Mouse (Mus musculus) mature B cell (primary cell): ENCODE results near the gene Olfr695.
"Not testable (repeated sequence)": the region's sequence is repeated elsewhere in the genome, so short reads cannot be mapped to it uniquely, and the experiment has no call there.

Source experiments
- in situ Hi-C: fragments of 300-500 bp; cut with MboI; formaldehyde crosslinking; loops from 2 replicates; pipeline ENCODE4 v1.14.3; 2019

Olfr695 gene

DNA sequence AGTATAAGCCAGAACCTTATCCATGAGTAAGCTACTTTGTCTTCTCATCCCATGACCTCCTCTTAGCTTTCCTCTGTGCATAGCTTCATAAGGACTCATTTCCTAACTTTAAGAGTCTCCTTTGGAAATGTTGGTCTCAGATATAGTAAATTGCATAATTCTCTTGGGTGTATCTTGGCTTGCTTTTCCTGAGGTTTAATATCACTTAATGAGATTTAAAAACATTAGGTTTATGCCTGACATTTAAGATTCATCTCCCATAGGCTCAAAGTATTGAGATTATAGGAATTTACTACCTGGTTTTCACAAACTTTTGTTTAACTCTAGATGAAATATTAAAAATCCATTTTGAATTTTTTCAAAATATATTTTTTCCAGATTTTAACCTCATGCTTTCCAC is at the start of gene Olfr695:
Gene Olfr695, minus strand, starts transcription at position 101 of the 400 bp plus-strand sequence.
- in situ Hi-C loops: no loop called here

DNA sequence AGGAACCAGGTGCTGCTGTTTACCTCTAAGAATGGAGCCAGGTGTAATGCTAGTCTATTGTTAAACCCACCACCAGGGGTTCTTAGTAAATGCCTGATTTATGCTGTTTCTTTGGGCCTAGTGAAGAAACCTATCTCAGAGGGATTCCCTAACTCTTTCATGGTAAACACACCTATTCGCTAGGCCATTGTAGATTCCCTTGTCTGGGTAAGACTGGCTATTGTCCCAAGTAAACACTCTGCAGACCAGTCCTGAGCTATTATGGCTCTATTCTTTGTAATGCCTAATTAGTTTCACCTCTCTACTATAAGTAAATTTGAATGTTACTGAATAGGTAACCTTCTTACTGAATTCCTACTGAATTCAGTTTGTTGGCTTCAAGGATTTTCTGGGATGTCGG is 44.8 kb upstream of the Olfr695 start:
- in situ Hi-C loops: not testable (repeated sequence)

GRCm38 (mm10) chr7:106758800-106759199 is 42.6 kb upstream of the Olfr695 start:
- in situ Hi-C loops: no loop called here

DNA sequence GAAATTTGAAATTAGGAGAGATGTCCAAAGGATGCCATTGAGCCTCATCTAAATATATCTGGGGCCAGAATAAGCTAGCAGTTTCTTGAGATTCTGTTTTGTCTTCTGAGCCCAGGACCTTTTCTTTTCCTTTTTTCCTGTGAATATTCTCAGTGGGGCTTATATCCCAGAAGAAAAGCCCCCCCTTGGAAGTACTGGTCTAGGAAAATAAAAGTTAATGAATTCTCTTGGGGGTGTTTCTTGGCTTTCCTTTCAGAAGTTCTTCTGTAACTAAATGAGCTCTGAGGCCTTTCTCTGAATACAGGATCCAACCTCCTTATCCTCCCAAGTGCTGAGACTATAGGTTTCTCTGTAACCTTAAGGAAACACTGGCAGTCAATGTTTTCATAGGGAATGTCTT is 39.1 kb upstream of the Olfr695 start, which contains the start of gene Olfr698:
Gene Olfr698, minus strand, starts transcription at position 101 of the 400 bp plus-strand sequence.
- in situ Hi-C loops: no loop called here

- in situ Hi-C loops: no loop called here
Measured at GRCm38 (mm10) chr7:106745811-106746210, 29.6 kb upstream of the Olfr695 start.

GRCm38 (mm10) chr7:106742343-106742742 is 26.1 kb upstream of the Olfr695 start, which contains the start of gene Olfr697:
Gene Olfr697 (minus strand): TSS chr7:106742443.
- in situ Hi-C loops: no loop called here

- in situ Hi-C loops: no loop called here
Measured at GRCm38 (mm10) chr7:106737028-106737427, 20.8 kb upstream of the Olfr695 start.

- in situ Hi-C loops: no loop called here
Measured at GRCm38 (mm10) chr7:106733717-106734116, 17.5 kb upstream of the Olfr695 start.

GRCm38 (mm10) chr7:106725654-106726053 is 9.5 kb upstream of the Olfr695 start:
- in situ Hi-C loops: not testable (repeated sequence)

DNA sequence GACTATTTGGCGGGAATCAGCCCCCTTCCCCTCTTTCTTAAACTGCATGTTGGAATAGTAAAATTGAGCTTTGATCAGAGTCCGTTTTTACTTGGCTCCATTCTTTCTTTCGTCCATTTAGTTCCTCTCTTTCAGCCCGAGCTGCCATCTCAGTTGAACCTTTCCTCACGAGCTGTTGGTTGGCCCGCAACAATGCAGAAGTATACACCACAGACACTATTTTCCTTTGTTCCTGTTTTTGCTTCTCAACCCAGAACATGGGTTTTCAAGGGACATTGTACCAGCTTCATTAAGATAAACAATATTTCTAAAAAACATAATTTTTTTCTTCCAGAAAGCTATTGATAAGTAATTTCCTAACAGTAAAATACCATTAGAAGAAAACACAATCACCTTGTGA is 4.7 kb downstream of the Olfr695 start:
- in situ Hi-C loops: no loop called here

- in situ Hi-C loops: not testable (repeated sequence)
Measured at GRCm38 (mm10) chr7:106707705-106708104, 8.5 kb downstream of the Olfr695 start.

DNA sequence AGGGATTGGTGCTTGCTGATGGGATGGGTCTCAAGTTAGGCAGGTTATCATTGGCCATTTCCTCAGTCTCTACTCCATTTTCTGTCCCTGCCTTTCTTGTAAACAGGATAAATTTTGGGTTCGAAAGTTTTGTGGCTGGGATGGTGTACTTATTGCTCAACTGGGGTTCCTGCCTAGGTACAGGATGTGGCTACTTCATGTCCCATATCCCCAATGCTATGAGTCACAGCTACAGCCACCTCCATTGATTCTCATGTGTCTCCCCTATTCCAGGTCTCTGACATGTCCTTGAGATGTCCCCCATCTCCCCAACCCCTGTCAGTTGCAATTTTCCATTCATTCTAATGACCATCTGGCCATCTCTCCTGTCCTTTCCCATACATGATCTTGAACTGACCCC is 19.3 kb downstream of the Olfr695 start:
- in situ Hi-C loops: no loop called here

DNA sequence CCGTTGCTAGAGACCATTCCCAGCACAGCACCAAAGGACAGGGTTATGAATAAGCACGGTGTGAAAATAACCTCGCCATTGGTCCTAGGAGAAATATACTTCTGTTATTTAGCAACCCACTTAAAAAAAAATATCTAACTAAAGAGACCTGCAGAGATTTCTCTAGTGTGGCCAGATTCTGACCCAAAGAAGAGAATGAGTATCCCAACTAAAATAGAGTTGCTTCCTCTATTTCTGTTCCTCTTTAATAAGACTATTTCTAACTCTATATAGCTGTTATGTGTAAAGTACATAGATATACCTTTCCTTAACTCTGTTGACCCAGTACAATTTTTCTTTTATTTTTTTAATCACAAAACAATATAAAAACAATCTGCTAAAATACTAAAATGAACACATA is 23.2 kb downstream of the Olfr695 start:
- in situ Hi-C loops: no loop called here

GRCm38 (mm10) chr7:106691714-106692113 is 24.5 kb downstream of the Olfr695 start, which contains the start of gene Olfr694:
Gene Olfr694 (minus strand): TSS chr7:106691814.
- in situ Hi-C loops: no loop called here

- in situ Hi-C loops: no loop called here
Measured at GRCm38 (mm10) chr7:106685382-106685781, 30.8 kb downstream of the Olfr695 start.

- in situ Hi-C loops: no loop called here
Measured at GRCm38 (mm10) chr7:106680484-106680883, 35.7 kb downstream of the Olfr695 start, which contains the start of gene Olfr693. Gene Olfr693 (minus strand): TSS chr7:106680584.
